Mouse (Mus musculus): Measurements from ENCODE around the gene Galntl6. TPM values are rescaled to one million over a fixed set of nuclear protein-coding genes. Genes with fewer than 3 reads are reported as not detected.

Gene Galntl6
- polyA plus RNA-seq (2015; fragmentation: Nextera tagmentation; extraction: Ambion mirVana), result 0.87 and 0.91 TPM in 2 replicates

- no peak for TF ChIP-seq CTCF (IDR thresholded peaks at IDR 0.05; ENCODE audit: low read depth)
- peak within 1 kb of the TSS; percentile 89 for H3K4me2 ChIP-seq (ENCODE audit: low read length)
- peak; percentile 46 for ATAC-seq (replicated peaks; ENCODE audit: low FRiP score, low read depth)
- H3K27ac ChIP-seq, result no peak within 1 kb of the TSS
- no peaks in the 10 kb centered on the region for H3K4me1 ChIP-seq (replicated peaks; ENCODE audit: insufficient read depth, low read length)
- no peaks in the 10 kb centered on the region; the same call in 1 of the 2 replicates for H3K27me3 ChIP-seq (ENCODE audit: insufficient read depth, low read length)
- no peaks in the 10 kb centered on the region for H3K36me3 ChIP-seq (ENCODE audit: insufficient read depth, low read length)
- 0 out of 2 replicates have a peak within 1 kb of the TSS, but pooled peaks have one; percentile 4 for H3K9ac ChIP-seq (ENCODE audit: low read depth, low read length)
- H3K4me3 ChIP-seq (replicated peaks; ENCODE audit: low read depth, low read length), result peak within 1 kb of the TSS; percentile 52
- DNase-seq (ENCODE audit: low spot score), result peak; percentile 32
- no peaks in the 10 kb centered on the region for H3K9me3 ChIP-seq (replicated peaks; ENCODE audit: low read length)
- under 1% methylated on average over 37 of the region's 37 CpGs for WGBS
Observed at GRCm38 (mm10) chr8:58912196-58912839, at the start of gene Galntl6. TSS of gene Galntl6 (minus strand) at chr8:58912640.

GRCm38 (mm10) chr8:58957195-58957739 lies 44.8 kb upstream of the Galntl6 start:
- Histone ChIP-seq H3K27ac (no peak overlapping the region), H3K9me3 (replicated peaks; ENCODE audit: low read length) (no peaks in the 10 kb centered on the region), H3K9ac (ENCODE audit: low read depth, low read length) (no peak overlapping the region), H3K4me2 (ENCODE audit: low read length) (no peak overlapping the region), H3K27me3 (ENCODE audit: insufficient read depth, low read length) (no peaks in the 10 kb centered on the region), H3K4me1 (replicated peaks; ENCODE audit: insufficient read depth, low read length) (no peaks in the 10 kb centered on the region), H3K36me3 (ENCODE audit: insufficient read depth, low read length) (no peaks in the 10 kb centered on the region), H3K4me3 (replicated peaks; ENCODE audit: low read depth, low read length) (no peak overlapping the region)
- 87% methylated on average over 5 of the region's 5 CpGs for whole genome bisulfite sequencing
- no peak for DNase-seq (ENCODE audit: low spot score)
- no peak for TF ChIP-seq CTCF (IDR thresholded peaks at IDR 0.05; ENCODE audit: low read depth)
- ATAC-seq (replicated peaks; ENCODE audit: low FRiP score, low read depth), result no peak

DNA sequence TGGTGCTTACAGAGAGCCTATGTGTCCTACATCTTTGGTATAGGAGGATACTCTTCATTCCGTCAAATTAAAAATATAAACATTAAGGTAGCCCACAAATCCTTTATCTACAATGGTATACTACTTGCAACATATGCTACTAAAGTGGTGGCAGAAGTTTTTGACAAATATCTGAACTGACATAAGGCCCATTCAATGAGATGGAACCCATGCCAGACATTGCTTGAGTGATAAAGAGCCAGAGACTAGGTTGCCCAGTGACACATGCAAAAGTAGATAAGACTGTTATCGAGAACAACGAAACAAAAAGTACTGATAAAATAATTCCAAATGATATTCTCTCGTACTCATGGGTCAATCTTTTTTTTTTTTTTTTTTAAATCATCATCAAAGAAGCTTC lies 31.3 kb upstream of the Galntl6 start:
- no peak for TF ChIP-seq CTCF (IDR thresholded peaks at IDR 0.05; ENCODE audit: low read depth)
- 93% methylated on average over 4 of the region's 4 CpGs for WGBS
- Histone ChIP-seq H3K36me3 (ENCODE audit: insufficient read depth, low read length) (no peaks in the 10 kb centered on the region), H3K9ac (ENCODE audit: low read depth, low read length) (no peak overlapping the region), H3K9me3 (replicated peaks; ENCODE audit: low read length) (no peaks in the 10 kb centered on the region), H3K27me3 (ENCODE audit: insufficient read depth, low read length) (no peaks in the 10 kb centered on the region), H3K4me1 (replicated peaks; ENCODE audit: insufficient read depth, low read length) (no peaks in the 10 kb centered on the region), H3K4me2 (ENCODE audit: low read length) (no peak overlapping the region), H3K27ac (no peak overlapping the region), H3K4me3 (replicated peaks; ENCODE audit: low read depth, low read length) (no peak overlapping the region)
- ATAC-seq (replicated peaks; ENCODE audit: low FRiP score, low read depth) (no peak), DNase-seq (ENCODE audit: low spot score) (no peak)

DNA sequence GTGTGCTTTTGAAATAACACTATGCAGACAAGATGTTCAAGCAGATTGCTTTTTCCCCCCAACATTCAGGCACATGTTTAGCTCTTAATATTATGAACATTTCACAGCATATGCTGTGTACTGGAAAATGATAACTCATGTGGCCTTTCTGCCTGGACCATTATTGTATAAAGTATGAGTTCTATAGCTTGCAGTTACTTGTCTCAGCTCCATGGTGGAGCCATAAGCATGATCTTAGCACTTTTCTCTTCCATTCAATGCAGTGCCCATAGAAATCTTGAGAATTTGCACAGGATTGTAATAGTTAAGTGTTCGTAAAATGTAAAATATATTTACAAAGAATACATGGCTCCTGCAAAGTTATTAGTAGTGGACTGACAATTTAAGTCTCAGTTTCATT lies 18.6 kb upstream of the Galntl6 start:
- Histone ChIP-seq H3K4me2 (ENCODE audit: low read length) (no peak overlapping the region), H3K36me3 (ENCODE audit: insufficient read depth, low read length) (no peaks in the 10 kb centered on the region), H3K9ac (ENCODE audit: low read depth, low read length) (no peak overlapping the region), H3K9me3 (replicated peaks; ENCODE audit: low read length) (no peaks in the 10 kb centered on the region), H3K4me1 (replicated peaks; ENCODE audit: insufficient read depth, low read length) (no peaks in the 10 kb centered on the region), H3K27ac (no peak overlapping the region), H3K4me3 (replicated peaks; ENCODE audit: low read depth, low read length) (no peak overlapping the region), H3K27me3 (ENCODE audit: insufficient read depth, low read length) (no peaks in the 10 kb centered on the region)
- peak; percentile 43 for DNase-seq (ENCODE audit: low spot score)
- 76% methylated on average over 1 of the region's 1 CpGs for WGBS
- TF ChIP-seq CTCF (IDR thresholded peaks at IDR 0.05; ENCODE audit: low read depth), result peak; percentile 54
- ATAC-seq (replicated peaks; ENCODE audit: low FRiP score, low read depth), result no peak

- H3K27ac ChIP-seq, result no peak overlapping the region
- DNase-seq (ENCODE audit: low spot score), result no peak
- TF ChIP-seq CTCF (IDR thresholded peaks at IDR 0.05; ENCODE audit: low read depth), result no peak
- no peaks in the 10 kb centered on the region for H3K9me3 ChIP-seq (replicated peaks; ENCODE audit: low read length)
- no peaks in the 10 kb centered on the region; the same call in 1 of the 2 replicates for H3K27me3 ChIP-seq (ENCODE audit: insufficient read depth, low read length)
- no peak overlapping the region for H3K4me2 ChIP-seq (ENCODE audit: low read length)
- no peak overlapping the region for H3K9ac ChIP-seq (ENCODE audit: low read depth, low read length)
- WGBS, result 41% methylated on average over 2 of the region's 2 CpGs
- no peak for ATAC-seq (replicated peaks; ENCODE audit: low FRiP score, low read depth)
- H3K4me1 ChIP-seq (replicated peaks; ENCODE audit: insufficient read depth, low read length), result no peaks in the 10 kb centered on the region
- no peaks in the 10 kb centered on the region for H3K36me3 ChIP-seq (ENCODE audit: insufficient read depth, low read length)
- no peak overlapping the region for H3K4me3 ChIP-seq (replicated peaks; ENCODE audit: low read depth, low read length)
Observed at GRCm38 (mm10) chr8:58915142-58915541, 2.7 kb upstream of the Galntl6 start.

GRCm38 (mm10) chr8:58913640-58913968 lies 1.2 kb upstream of the Galntl6 start:
- ATAC-seq (replicated peaks; ENCODE audit: low FRiP score, low read depth) (no peak), DNase-seq (ENCODE audit: low spot score) (no peak)
- H3K27me3 ChIP-seq (ENCODE audit: insufficient read depth, low read length), result no peaks in the 10 kb centered on the region; the same call in 1 of the 2 replicates
- H3K36me3 ChIP-seq (ENCODE audit: insufficient read depth, low read length), result no peaks in the 10 kb centered on the region
- H3K4me3 ChIP-seq (replicated peaks; ENCODE audit: low read depth, low read length), result no peak overlapping the region
- H3K9ac ChIP-seq (ENCODE audit: low read depth, low read length), result no peak overlapping the region
- no peak for TF ChIP-seq CTCF (IDR thresholded peaks at IDR 0.05; ENCODE audit: low read depth)
- no peaks in the 10 kb centered on the region for H3K4me1 ChIP-seq (replicated peaks; ENCODE audit: insufficient read depth, low read length)
- 74% methylated on average over 3 of the region's 3 CpGs for WGBS
- no peak overlapping the region for H3K4me2 ChIP-seq (ENCODE audit: low read length)
- H3K27ac ChIP-seq, result no peak overlapping the region
- no peaks in the 10 kb centered on the region for H3K9me3 ChIP-seq (replicated peaks; ENCODE audit: low read length)

All from kidney, postnatal 0 days (tissue).